Mouse (Mus musculus): Measurements from ENCODE around the gene Lrrc4b.

DNA sequence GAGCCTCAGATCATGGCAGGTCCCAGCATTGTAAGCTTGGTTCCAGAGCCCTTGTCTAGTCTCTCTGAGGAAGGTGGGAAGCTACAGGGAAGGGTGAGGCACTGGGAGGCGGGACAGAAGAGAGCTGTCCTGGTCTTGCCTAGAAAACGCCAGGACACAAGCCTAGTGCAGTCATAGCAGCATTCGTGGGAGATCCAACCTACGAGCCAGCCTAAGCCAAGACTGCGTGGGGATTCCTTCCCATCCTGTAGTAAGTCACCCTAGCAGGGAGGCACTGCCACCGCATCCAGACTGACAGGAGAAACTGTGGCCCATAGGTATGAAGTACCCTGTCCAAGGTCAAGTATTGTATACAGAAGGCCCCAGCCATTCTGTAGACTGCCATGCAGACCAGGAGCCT lies 3.7 kb downstream of the Lrrc4b start:
- TF ChIP-seq POLR2A (IDR thresholded peaks at IDR 0.05; ENCODE audit: low read depth, low read length) = no peak
- TF ChIP-seq CTCF (IDR thresholded peaks at IDR 0.05; ENCODE audit: extremely low read depth, insufficient read depth, insufficient read length, insufficient replicate concordance) = no peak

Data from spleen, adult 2 months (tissue).